ENCODE assay signal across 29 mouse cellular contexts in the genomic region with DNA sequence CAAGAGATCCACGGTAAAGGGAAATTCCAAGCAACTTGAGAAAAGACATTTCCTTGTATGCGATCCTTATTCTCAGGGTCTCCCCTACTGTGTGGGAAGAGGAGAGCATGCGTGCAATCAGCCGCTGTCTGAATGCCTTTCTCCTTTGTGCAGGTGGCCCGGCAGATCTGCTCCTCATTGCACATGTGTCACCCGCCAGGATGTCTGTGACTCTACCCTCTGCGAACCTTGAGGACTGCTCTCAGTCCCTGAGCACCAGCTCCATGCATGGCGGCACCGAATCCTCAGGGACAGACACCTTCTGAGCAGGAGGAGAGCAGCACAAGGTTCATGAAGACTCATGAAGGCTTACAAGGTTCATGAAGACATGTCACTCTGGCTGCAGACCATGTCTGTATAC.
DNase-seq lines count a peak whose midpoint lies in the region; ATAC-seq lines count a peak whose summit lies in the region.
"Had no signal": no experiment of that assay in that cellular context is flagged by ENCODE, and none has a peak within 500 bp of the region (broad histone marks: within the 10 kb centered on the region; RNA-seq: fewer than 3 reads in every experiment).

No protein-coding gene starts in this region.

- no peak overlapping the region for H3K9ac ChIP-seq in midbrain, embryonic 11.5 days (ENCODE audit: low read length)
- no peak overlapping the region for H3K9ac ChIP-seq in midbrain, embryonic 15.5 days
- H3K9ac ChIP-seq in hindbrain, embryonic 16.5 days (ENCODE audit: low read depth, low read length), result no peak overlapping the region
- H3K9ac ChIP-seq: forebrain, embryonic 13.5 days; heart, embryonic 15.5 days; hindbrain, embryonic 13.5 days had no signal

- no peaks in the 10 kb centered on the region for H3K4me1 ChIP-seq in midbrain, embryonic 11.5 days (ENCODE audit: control insufficient read depth, insufficient read depth, low read length)
- H3K4me1 ChIP-seq in midbrain, embryonic 15.5 days, result no peaks in the 10 kb centered on the region
- no peaks in the 10 kb centered on the region for H3K4me1 ChIP-seq in hindbrain, embryonic 16.5 days (ENCODE audit: control insufficient read depth, insufficient read depth, low read depth, low read length)
- H3K4me1 ChIP-seq: forebrain, embryonic 13.5 days; hindbrain, embryonic 10.5 days; hindbrain, embryonic 13.5 days had no signal

- WGBS in midbrain, embryonic 11.5 days, result 90% methylated on average over 9 of the region's 9 CpGs
- 86% methylated on average over 9 of the region's 9 CpGs for WGBS in midbrain, embryonic 15.5 days
- 76% methylated on average over 9 of the region's 9 CpGs for WGBS in hindbrain, embryonic 16.5 days

- DNase-seq in midbrain, embryonic 11.5 days (ENCODE audit: low spot score, missing footprints), result peak; percentile 64
- peak; percentile 66 for DNase-seq in thymus, postnatal 14 days
- peak; percentile 62 for DNase-seq in thymus, postnatal 4 days
- no peak for DNase-seq in embryo, embryonic 9.5 days (ENCODE audit: extremely low spot score)
- DNase-seq: adrenal gland, postnatal 10 days; B cell, adult 2 months; cerebellum, adult 11 months; cerebellum, adult 2 months; cerebellum, adult 9-11 months; cerebellum, postnatal 25 days; embryo, embryonic 11 days; gastrocnemius, postnatal 10 days; gastrocnemius, postnatal 36 days; heart, postnatal 10 days; heart, postnatal 36 days had no signal

- H3K9me3 ChIP-seq in midbrain, embryonic 11.5 days (ENCODE audit: control insufficient read depth, low read length), result no peaks in the 10 kb centered on the region; the same call in 1 of the 2 replicates
- H3K9me3 ChIP-seq in midbrain, embryonic 15.5 days, result peaks cover 15% of the 10 kb centered on the region
- peaks cover 15% of the 10 kb centered on the region for H3K9me3 ChIP-seq in hindbrain, embryonic 16.5 days (ENCODE audit: control insufficient read depth, low read length)
- H3K9me3 ChIP-seq: G1E had no signal

- no peak for ATAC-seq in midbrain, embryonic 11.5 days (ENCODE audit: low FRiP score)
- no peak for ATAC-seq in midbrain, embryonic 15.5 days (replicated peaks)
- no peak for ATAC-seq in hindbrain, embryonic 16.5 days
- ATAC-seq: forebrain, embryonic 13.5 days; forebrain, embryonic 16.5 days; hindbrain, postnatal 0 days; inflammation-experienced regulatory T-cells, adult 6 months; Patski had no signal

- H3K27me3 ChIP-seq in midbrain, embryonic 11.5 days (ENCODE audit: control insufficient read depth, insufficient read depth, low read length), result no peaks in the 10 kb centered on the region
- no peaks in the 10 kb centered on the region for H3K27me3 ChIP-seq in midbrain, embryonic 15.5 days (replicated peaks)
- H3K27me3 ChIP-seq in hindbrain, embryonic 16.5 days (replicated peaks; ENCODE audit: control insufficient read depth, insufficient read depth, low read length), result no peaks in the 10 kb centered on the region
- H3K27me3 ChIP-seq: CH12.LX; forebrain, embryonic 13.5 days; heart, embryonic 15.5 days; hindbrain, embryonic 13.5 days; Patski had no signal

- no peak overlapping the region for H3K27ac ChIP-seq in midbrain, embryonic 11.5 days (ENCODE audit: low read depth, low read length)
- no peak overlapping the region for H3K27ac ChIP-seq in midbrain, embryonic 15.5 days
- H3K27ac ChIP-seq in hindbrain, embryonic 16.5 days (ENCODE audit: low read depth, low read length), result no peak overlapping the region
- H3K27ac ChIP-seq: forebrain, embryonic 10.5 days; forebrain, embryonic 13.5 days; heart, embryonic 15.5 days; hindbrain, embryonic 10.5 days; hindbrain, embryonic 13.5 days; hindbrain, postnatal 0 days had no signal

- peaks cover 14% of the 10 kb centered on the region for H3K36me3 ChIP-seq in midbrain, embryonic 11.5 days (ENCODE audit: control insufficient read depth, insufficient read depth, low read length)
- peaks cover 21% of the 10 kb centered on the region for H3K36me3 ChIP-seq in midbrain, embryonic 15.5 days (replicated peaks)
- H3K36me3 ChIP-seq in hindbrain, embryonic 16.5 days (ENCODE audit: control insufficient read depth, insufficient read depth, low read length), result peaks cover 27% of the 10 kb centered on the region

- no peak overlapping the region for H3K4me3 ChIP-seq in midbrain, embryonic 11.5 days (ENCODE audit: low read depth, low read length)
- no peak overlapping the region for H3K4me3 ChIP-seq in midbrain, embryonic 15.5 days
- H3K4me3 ChIP-seq in hindbrain, embryonic 16.5 days (ENCODE audit: low read length), result no peak overlapping the region
- H3K4me3 ChIP-seq: forebrain, embryonic 10.5 days; forebrain, embryonic 13.5 days; heart, embryonic 15.5 days; hindbrain, embryonic 10.5 days; hindbrain, embryonic 13.5 days had no signal

- no peak overlapping the region for H3K4me2 ChIP-seq in midbrain, embryonic 11.5 days
- no peak overlapping the region for H3K4me2 ChIP-seq in midbrain, embryonic 15.5 days
- no peak overlapping the region for H3K4me2 ChIP-seq in hindbrain, embryonic 16.5 days (ENCODE audit: low read length)
- H3K4me2 ChIP-seq: forebrain, embryonic 13.5 days; heart, embryonic 11.5 days; heart, embryonic 15.5 days; hindbrain, embryonic 13.5 days had no signal
